Mouse (Mus musculus): ENCODE measurements at regions not wholly inside any gene's neighbourhood (a gene's known extent, or its start where the extent isn't known, plus 50 kb on each side); places are given as distances from the start of the nearest gene placed in this dataset.

DNA sequence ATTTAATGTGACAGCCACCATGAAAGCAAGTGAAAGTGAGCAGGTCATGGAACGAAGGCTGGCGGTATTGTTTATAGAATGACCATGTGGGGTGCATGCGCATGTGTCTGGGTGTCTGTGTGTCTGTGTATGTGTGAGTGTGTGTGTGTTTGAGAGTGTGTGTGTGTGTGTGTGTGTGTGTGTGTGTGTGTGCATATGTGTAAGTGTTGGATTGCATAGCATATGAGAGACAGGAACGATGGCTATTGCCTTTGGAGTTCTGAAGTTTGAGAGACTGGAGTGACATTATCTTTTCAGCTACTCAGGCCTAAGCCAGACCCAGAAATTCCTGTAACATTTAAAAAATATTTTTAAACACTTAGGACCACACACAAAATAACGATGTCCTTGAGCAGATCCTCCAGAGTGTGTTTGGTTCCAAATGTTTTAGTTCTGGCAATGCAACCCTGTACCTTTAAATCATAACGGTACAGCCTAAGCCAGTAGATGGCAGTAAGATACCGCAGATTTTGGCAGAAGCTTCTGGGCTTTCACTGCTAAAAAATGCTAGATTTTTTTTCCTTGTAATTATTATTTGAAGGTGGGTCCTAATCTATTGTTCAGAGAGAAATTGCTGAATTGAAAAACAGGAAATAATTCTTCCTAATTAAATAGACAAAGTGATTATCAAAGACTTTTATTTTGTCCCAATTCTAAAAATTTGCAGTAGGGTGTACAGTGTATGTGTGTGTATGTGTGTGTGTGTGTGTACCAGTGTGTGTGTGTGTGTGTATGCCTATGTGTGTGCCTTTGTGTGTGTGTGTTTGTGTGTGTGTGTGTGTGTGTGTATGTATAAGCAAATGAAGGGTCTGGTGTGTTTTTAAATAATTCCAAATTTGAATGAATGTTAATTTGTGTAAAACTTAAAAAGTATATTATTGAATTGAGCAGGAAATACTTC, 228.0 kb upstream of the Arrdc4 start:
- TF ChIP-seq EP300 (IDR thresholded peaks at IDR 0.05; ENCODE audit: insufficient read depth, low read depth, low read length) (no peak), POLR2A (IDR thresholded peaks at IDR 0.05; ENCODE audit: insufficient read depth, low read depth, low read length) (no peak), CTCF (IDR thresholded peaks at IDR 0.05) (peak; percentile 60)
- Histone ChIP-seq H3K27ac (no peak overlapping the region), H3K9ac (ENCODE audit: low read depth, low read length) (no peak overlapping the region), H3K4me1 (ENCODE audit: control insufficient read depth, insufficient read depth, low read length) (no peaks in the 10 kb centered on the region), H3K36me3 (ENCODE audit: control insufficient read depth, insufficient read depth, low read length) (no peaks in the 10 kb centered on the region), H3K79me2 (replicated peaks; ENCODE audit: control insufficient read depth, insufficient read depth, low read length) (no peaks in the 10 kb centered on the region), H3K27me3 (ENCODE audit: control insufficient read depth, insufficient read depth, low read length) (no peaks in the 10 kb centered on the region), H3K4me3 (no peak overlapping the region)
- no peak for DNase-seq
- intact Hi-C loops (cut with DNase I), result loop anchor here (10.0 kb wide), 1 partner anchor 1358 kb away; no protein-coding TSS in a partner anchor
- WGBS, result 54% methylated on average over 7 of the region's 7 CpGs

- H3K27ac ChIP-seq, result no peak overlapping the region
- no peak for DNase-seq
- H3K4me3 ChIP-seq, result no peak overlapping the region
- TF ChIP-seq POLR2A (IDR thresholded peaks at IDR 0.05; ENCODE audit: insufficient read depth, low read depth, low read length) (no peak), CTCF (IDR thresholded peaks at IDR 0.05) (no peak), EP300 (IDR thresholded peaks at IDR 0.05; ENCODE audit: insufficient read depth, low read depth, low read length) (no peak)
- no peak overlapping the region for H3K9ac ChIP-seq (ENCODE audit: low read depth, low read length)
- 46% methylated on average over 5 of the region's 5 CpGs for WGBS
- no peaks in the 10 kb centered on the region for H3K27me3 ChIP-seq (ENCODE audit: control insufficient read depth, insufficient read depth, low read length)
- H3K4me1 ChIP-seq (ENCODE audit: control insufficient read depth, insufficient read depth, low read length), result no peaks in the 10 kb centered on the region
- intact Hi-C loops (cut with DNase I), result loop anchor here (10.0 kb wide), 1 partner anchor 1359 kb away; no protein-coding TSS in a partner anchor
- no peaks in the 10 kb centered on the region for H3K36me3 ChIP-seq (ENCODE audit: control insufficient read depth, insufficient read depth, low read length)
- H3K79me2 ChIP-seq (replicated peaks; ENCODE audit: control insufficient read depth, insufficient read depth, low read length), result no peaks in the 10 kb centered on the region
Observed at GRCm38 (mm10) chr7:68975956-68976355, 226.9 kb upstream of the Arrdc4 start.

GRCm38 (mm10) chr7:68975580-68975894, 226.5 kb upstream of the Arrdc4 start:
- Histone ChIP-seq H3K36me3 (ENCODE audit: control insufficient read depth, insufficient read depth, low read length) (no peaks in the 10 kb centered on the region), H3K27me3 (ENCODE audit: control insufficient read depth, insufficient read depth, low read length) (no peaks in the 10 kb centered on the region), H3K4me3 (no peak overlapping the region), H3K9ac (ENCODE audit: low read depth, low read length) (no peak overlapping the region), H3K4me1 (ENCODE audit: control insufficient read depth, insufficient read depth, low read length) (no peaks in the 10 kb centered on the region), H3K79me2 (replicated peaks; ENCODE audit: control insufficient read depth, insufficient read depth, low read length) (no peaks in the 10 kb centered on the region), H3K27ac (no peak overlapping the region)
- 41% methylated on average over 2 of the region's 2 CpGs for WGBS
- TF ChIP-seq CTCF (IDR thresholded peaks at IDR 0.05) (no peak), EP300 (IDR thresholded peaks at IDR 0.05; ENCODE audit: insufficient read depth, low read depth, low read length) (no peak), POLR2A (IDR thresholded peaks at IDR 0.05; ENCODE audit: insufficient read depth, low read depth, low read length) (no peak)
- DNase-seq, result no peak
- intact Hi-C loops (cut with DNase I), result loop anchor here (10.0 kb wide), 1 partner anchor 1359 kb away; no protein-coding TSS in a partner anchor

DNA sequence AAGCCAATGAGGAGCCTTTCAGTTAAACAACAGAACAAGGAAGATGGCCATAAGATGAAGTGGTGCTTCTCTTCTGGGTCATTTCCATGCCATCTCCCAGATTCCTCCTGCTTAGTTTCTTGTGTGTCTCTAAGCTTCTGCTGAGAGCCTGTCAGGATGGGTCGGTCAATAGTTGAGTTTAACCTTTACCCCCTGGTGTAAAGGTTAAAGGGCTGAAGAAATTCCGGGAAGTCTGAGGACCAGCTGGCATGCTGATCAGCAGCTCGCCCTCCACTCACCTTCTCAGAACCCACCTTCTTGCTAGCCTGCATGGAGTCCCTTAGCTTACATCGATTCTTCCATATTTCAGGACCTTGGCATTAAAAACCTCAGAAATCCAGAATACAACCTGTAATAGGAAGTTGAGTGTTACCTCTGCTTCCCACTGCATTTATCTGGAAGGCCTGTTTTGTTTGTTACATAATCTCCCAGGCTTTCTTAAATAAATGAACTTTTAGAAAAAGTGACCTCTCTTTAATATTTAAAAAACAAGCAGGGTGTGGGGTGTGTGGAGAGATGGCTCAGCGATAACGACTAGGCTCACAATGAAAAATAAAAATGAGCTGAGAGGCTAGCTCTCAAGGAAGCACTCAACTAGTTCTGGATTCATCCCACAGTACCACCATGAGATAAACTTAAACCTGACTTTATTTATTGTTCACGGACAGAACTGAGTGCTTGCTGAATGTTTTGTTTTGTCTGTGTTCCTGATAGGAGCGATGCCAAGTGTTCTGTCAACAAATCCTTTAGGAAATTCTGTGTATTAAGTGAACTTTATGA, 225.9 kb upstream of the Arrdc4 start:
- 62% methylated on average over 8 of the region's 8 CpGs for WGBS
- no peak overlapping the region for H3K9ac ChIP-seq (ENCODE audit: low read depth, low read length)
- no peak for DNase-seq
- no peaks in the 10 kb centered on the region for H3K79me2 ChIP-seq (replicated peaks; ENCODE audit: control insufficient read depth, insufficient read depth, low read length)
- TF ChIP-seq CTCF (IDR thresholded peaks at IDR 0.05) (no peak), EP300 (IDR thresholded peaks at IDR 0.05; ENCODE audit: insufficient read depth, low read depth, low read length) (no peak), POLR2A (IDR thresholded peaks at IDR 0.05; ENCODE audit: insufficient read depth, low read depth, low read length) (no peak)
- H3K4me3 ChIP-seq, result no peak overlapping the region
- H3K4me1 ChIP-seq (ENCODE audit: control insufficient read depth, insufficient read depth, low read length), result no peaks in the 10 kb centered on the region
- no peaks in the 10 kb centered on the region for H3K27me3 ChIP-seq (ENCODE audit: control insufficient read depth, insufficient read depth, low read length)
- H3K36me3 ChIP-seq (ENCODE audit: control insufficient read depth, insufficient read depth, low read length), result no peaks in the 10 kb centered on the region
- no peak overlapping the region for H3K27ac ChIP-seq
- intact Hi-C loops (cut with DNase I), result loop anchor here (10.0 kb wide), 1 partner anchor 1360 kb away; no protein-coding TSS in a partner anchor

GRCm38 (mm10) chr7:68945886-68946863, 197.1 kb upstream of the Arrdc4 start:
- no peak for TF ChIP-seq EP300 (IDR thresholded peaks at IDR 0.05; ENCODE audit: insufficient read depth, low read depth, low read length)
- TF ChIP-seq CTCF (IDR thresholded peaks at IDR 0.05), result no peak
- TF ChIP-seq POLR2A (IDR thresholded peaks at IDR 0.05; ENCODE audit: insufficient read depth, low read depth, low read length), result no peak
- no peak for DNase-seq
- WGBS, result 67% methylated on average over 6 of the region's 6 CpGs
- no peak overlapping the region for H3K27ac ChIP-seq
- H3K4me3 ChIP-seq, result no peak overlapping the region
- no peaks in the 10 kb centered on the region for H3K27me3 ChIP-seq (ENCODE audit: control insufficient read depth, insufficient read depth, low read length)
- H3K9ac ChIP-seq (ENCODE audit: low read depth, low read length), result no peak overlapping the region
- no peaks in the 10 kb centered on the region for H3K79me2 ChIP-seq (replicated peaks; ENCODE audit: control insufficient read depth, insufficient read depth, low read length)
- no peaks in the 10 kb centered on the region for H3K4me1 ChIP-seq (ENCODE audit: control insufficient read depth, insufficient read depth, low read length)
- H3K36me3 ChIP-seq (ENCODE audit: control insufficient read depth, insufficient read depth, low read length), result no peaks in the 10 kb centered on the region
- intact Hi-C loops (cut with DNase I), result no loop called here

Data from heart, adult 2 months (tissue).